Comparison of ENCODE assay signal across 25 mouse cellular contexts in genomic region chr4:94407503-94407902, GRCm38 (mm10).
DNase-seq lines count a peak whose midpoint lies in the region; ATAC-seq and TF ChIP-seq lines count a peak whose summit lies in the region.
"Had no signal": no experiment of that assay in that cellular context is flagged by ENCODE, and none has a peak within 500 bp of the region (broad histone marks: within the 10 kb centered on the region; RNA-seq: fewer than 3 reads in every experiment).

No protein-coding gene starts in this region.

- no peaks in the 10 kb centered on the region for H3K79me2 ChIP-seq in heart, adult 2 months (replicated peaks; ENCODE audit: control insufficient read depth, insufficient read depth, low read length)

- H3K9me3 ChIP-seq in forebrain, postnatal 0 days (ENCODE audit: low read length) = no peaks in the 10 kb centered on the region
- H3K9me3 ChIP-seq in forebrain, embryonic 11.5 days (ENCODE audit: control insufficient read depth, low read length) = no peaks in the 10 kb centered on the region
- no peaks in the 10 kb centered on the region for H3K9me3 ChIP-seq in hindbrain, embryonic 13.5 days
- no peaks in the 10 kb centered on the region for H3K9me3 ChIP-seq in hindbrain, postnatal 0 days (ENCODE audit: low read length)
- no peaks in the 10 kb centered on the region for H3K9me3 ChIP-seq in midbrain, embryonic 12.5 days
- H3K9me3 ChIP-seq in midbrain, embryonic 10.5 days (replicated peaks) = no peaks in the 10 kb centered on the region
- no peaks in the 10 kb centered on the region for H3K9me3 ChIP-seq in neural tube, embryonic 14.5 days (ENCODE audit: control insufficient read depth, low read length)
- H3K9me3 ChIP-seq: embryonic facial prominence, embryonic 10.5 days; embryonic facial prominence, embryonic 13.5 days; forebrain, embryonic 13.5 days had no signal

- no peaks in the 10 kb centered on the region for H3K27me3 ChIP-seq in forebrain, postnatal 0 days (ENCODE audit: insufficient read depth, low read length)
- H3K27me3 ChIP-seq in forebrain, embryonic 11.5 days (ENCODE audit: control insufficient read depth, insufficient read depth, low read length) = no peaks in the 10 kb centered on the region
- H3K27me3 ChIP-seq in hindbrain, embryonic 13.5 days = no peaks in the 10 kb centered on the region
- no peaks in the 10 kb centered on the region for H3K27me3 ChIP-seq in hindbrain, postnatal 0 days (ENCODE audit: insufficient read depth, low read length)
- H3K27me3 ChIP-seq in midbrain, embryonic 12.5 days = no peaks in the 10 kb centered on the region
- no peaks in the 10 kb centered on the region for H3K27me3 ChIP-seq in midbrain, embryonic 10.5 days (ENCODE audit: low read depth, poor library complexity, severe bottlenecking)
- no peaks in the 10 kb centered on the region for H3K27me3 ChIP-seq in neural tube, embryonic 14.5 days (ENCODE audit: control insufficient read depth, insufficient read depth, low read length)
- H3K27me3 ChIP-seq in heart, adult 2 months (ENCODE audit: control insufficient read depth, insufficient read depth, low read length) = no peaks in the 10 kb centered on the region
- H3K27me3 ChIP-seq: embryonic facial prominence, embryonic 13.5 days; forebrain, embryonic 13.5 days had no signal

- 74% methylated on average over 4 of the region's 4 CpGs for WGBS in forebrain, postnatal 0 days
- whole genome bisulfite sequencing in forebrain, embryonic 11.5 days = 90% methylated on average over 4 of the region's 4 CpGs
- 71% methylated on average over 4 of the region's 4 CpGs for WGBS in hindbrain, embryonic 13.5 days
- 69% methylated on average over 4 of the region's 4 CpGs for WGBS in hindbrain, postnatal 0 days
- WGBS in midbrain, embryonic 12.5 days = 83% methylated on average over 4 of the region's 4 CpGs
- WGBS in midbrain, embryonic 10.5 days = 90% methylated on average over 4 of the region's 4 CpGs
- WGBS in neural tube, embryonic 14.5 days = 44% methylated on average over 4 of the region's 4 CpGs
- WGBS in heart, adult 2 months = 77% methylated on average over 4 of the region's 4 CpGs

- no peak for TF ChIP-seq POLR2A in heart, adult 2 months (IDR thresholded peaks at IDR 0.05; ENCODE audit: insufficient read depth, low read depth, low read length)

- no peak for TF ChIP-seq EP300 in heart, adult 2 months (IDR thresholded peaks at IDR 0.05; ENCODE audit: insufficient read depth, low read depth, low read length)

- no peak overlapping the region for H3K27ac ChIP-seq in forebrain, postnatal 0 days (ENCODE audit: low read depth, low read length)
- no peak overlapping the region for H3K27ac ChIP-seq in forebrain, embryonic 11.5 days (ENCODE audit: low read depth, low read length)
- H3K27ac ChIP-seq in hindbrain, embryonic 13.5 days = no peak overlapping the region
- no peak overlapping the region for H3K27ac ChIP-seq in hindbrain, postnatal 0 days
- H3K27ac ChIP-seq in midbrain, embryonic 12.5 days (replicated peaks) = no peak overlapping the region
- H3K27ac ChIP-seq in midbrain, embryonic 10.5 days (replicated peaks) = no peak overlapping the region
- no peak overlapping the region for H3K27ac ChIP-seq in neural tube, embryonic 14.5 days (ENCODE audit: low read depth, low read length)
- no peak overlapping the region for H3K27ac ChIP-seq in heart, adult 2 months
- H3K27ac ChIP-seq: embryonic facial prominence, embryonic 10.5 days; embryonic facial prominence, embryonic 13.5 days; forebrain, embryonic 13.5 days had no signal

- no peak for TF ChIP-seq CTCF in forebrain, postnatal 0 days (IDR thresholded peaks at IDR 0.05; ENCODE audit: low read depth)
- TF ChIP-seq CTCF in hindbrain, postnatal 0 days (IDR thresholded peaks at IDR 0.05; ENCODE audit: low read depth) = no peak
- TF ChIP-seq CTCF in heart, adult 2 months (IDR thresholded peaks at IDR 0.05) = no peak

- H3K4me1 ChIP-seq in forebrain, postnatal 0 days (ENCODE audit: insufficient read depth) = no peaks in the 10 kb centered on the region
- no peaks in the 10 kb centered on the region for H3K4me1 ChIP-seq in forebrain, embryonic 11.5 days (replicated peaks; ENCODE audit: control insufficient read depth, insufficient read depth, low read length)
- peaks cover 7% of the 10 kb centered on the region; the same call in 1 of the 2 replicates for H3K4me1 ChIP-seq in hindbrain, embryonic 13.5 days (replicated peaks)
- no peaks in the 10 kb centered on the region for H3K4me1 ChIP-seq in hindbrain, postnatal 0 days (ENCODE audit: insufficient read depth, low read length)
- H3K4me1 ChIP-seq in midbrain, embryonic 12.5 days = no peaks in the 10 kb centered on the region
- peaks cover 8% of the 10 kb centered on the region; the same call in 1 of the 2 replicates for H3K4me1 ChIP-seq in midbrain, embryonic 10.5 days
- no peaks in the 10 kb centered on the region for H3K4me1 ChIP-seq in neural tube, embryonic 14.5 days (ENCODE audit: control insufficient read depth, insufficient read depth, low read length)
- H3K4me1 ChIP-seq in heart, adult 2 months (ENCODE audit: control insufficient read depth, insufficient read depth, low read length) = no peaks in the 10 kb centered on the region
- H3K4me1 ChIP-seq: embryonic facial prominence, embryonic 10.5 days; embryonic facial prominence, embryonic 13.5 days; forebrain, embryonic 13.5 days had no signal

- peak; percentile 10 for DNase-seq in forebrain, postnatal 0 days
- no peak for DNase-seq in forebrain, embryonic 11.5 days (ENCODE audit: low spot score)
- no peak for DNase-seq in hindbrain, postnatal 0 days (ENCODE audit: low spot score)
- no peak for DNase-seq in midbrain, embryonic 10.5 days (ENCODE audit: low spot score)
- no peak for DNase-seq in heart, adult 2 months
- DNase-seq: adrenal gland, adult 8-10 months; adrenal gland, postnatal 25 days; cerebellum, adult 18-20 months; cerebellum, adult 9-10 months; cerebellum, postnatal 25 days; gastrocnemius, postnatal 10 days; gastrocnemius, postnatal 36 days; kidney, adult 18-20 months had no signal

- H3K36me3 ChIP-seq in forebrain, postnatal 0 days (ENCODE audit: insufficient read depth) = no peaks in the 10 kb centered on the region
- no peaks in the 10 kb centered on the region for H3K36me3 ChIP-seq in forebrain, embryonic 11.5 days (ENCODE audit: control insufficient read depth, insufficient read depth, low read length)
- H3K36me3 ChIP-seq in hindbrain, embryonic 13.5 days = no peaks in the 10 kb centered on the region
- H3K36me3 ChIP-seq in hindbrain, postnatal 0 days (ENCODE audit: insufficient read depth, low read length) = no peaks in the 10 kb centered on the region
- H3K36me3 ChIP-seq in midbrain, embryonic 12.5 days = no peaks in the 10 kb centered on the region
- H3K36me3 ChIP-seq in midbrain, embryonic 10.5 days = no peaks in the 10 kb centered on the region
- no peaks in the 10 kb centered on the region for H3K36me3 ChIP-seq in neural tube, embryonic 14.5 days (ENCODE audit: control insufficient read depth, insufficient read depth, low read length)
- H3K36me3 ChIP-seq in heart, adult 2 months (ENCODE audit: control insufficient read depth, insufficient read depth, low read length) = no peaks in the 10 kb centered on the region
- H3K36me3 ChIP-seq: embryonic facial prominence, embryonic 10.5 days; embryonic facial prominence, embryonic 13.5 days had no signal

- peak; percentile 62 for ATAC-seq in forebrain, postnatal 0 days
- no peak for ATAC-seq in forebrain, embryonic 11.5 days (replicated peaks; ENCODE audit: low FRiP score)
- ATAC-seq in hindbrain, embryonic 13.5 days (ENCODE audit: low FRiP score) = peak; percentile 52; the same call in 1 of the 2 replicates
- ATAC-seq in hindbrain, postnatal 0 days = no peak
- 0 out of 2 replicates have a peak, but pooled peaks have one; percentile 27 for ATAC-seq in midbrain, embryonic 12.5 days (ENCODE audit: low FRiP score, low read depth)
- ATAC-seq in neural tube, embryonic 14.5 days (ENCODE audit: low read depth) = peak; percentile 41; the same call in 1 of the 2 replicates
- ATAC-seq: activated CD4-positive, CD25-positive, alpha-beta regulatory T cell, adult 4 months; forebrain, embryonic 16.5 days; inflammation-experienced regulatory T-cells, adult 6 months; intestine, embryonic 16.5 days had no signal

- H3K4me2 ChIP-seq in forebrain, postnatal 0 days (ENCODE audit: low read depth) = no peak overlapping the region
- no peak overlapping the region for H3K4me2 ChIP-seq in forebrain, embryonic 11.5 days (ENCODE audit: low read depth, low read length, severe bottlenecking)
- no peak overlapping the region for H3K4me2 ChIP-seq in hindbrain, embryonic 13.5 days
- no peak overlapping the region for H3K4me2 ChIP-seq in hindbrain, postnatal 0 days (ENCODE audit: low read depth, low read length)
- no peak overlapping the region for H3K4me2 ChIP-seq in midbrain, embryonic 12.5 days (replicated peaks)
- no peak overlapping the region for H3K4me2 ChIP-seq in neural tube, embryonic 14.5 days (ENCODE audit: low read depth, low read length)
- H3K4me2 ChIP-seq: embryonic facial prominence, embryonic 13.5 days; forebrain, embryonic 13.5 days; heart, embryonic 11.5 days had no signal

- H3K9ac ChIP-seq in forebrain, postnatal 0 days = no peak overlapping the region
- no peak overlapping the region for H3K9ac ChIP-seq in forebrain, embryonic 11.5 days (ENCODE audit: low read length)
- no peak overlapping the region for H3K9ac ChIP-seq in hindbrain, embryonic 13.5 days
- no peak overlapping the region for H3K9ac ChIP-seq in hindbrain, postnatal 0 days (replicated peaks; ENCODE audit: low read length)
- no peak overlapping the region for H3K9ac ChIP-seq in midbrain, embryonic 12.5 days (replicated peaks)
- H3K9ac ChIP-seq in neural tube, embryonic 14.5 days (replicated peaks; ENCODE audit: low read depth, low read length) = no peak overlapping the region
- no peak overlapping the region for H3K9ac ChIP-seq in heart, adult 2 months (ENCODE audit: low read depth, low read length)
- H3K9ac ChIP-seq: embryonic facial prominence, embryonic 13.5 days; forebrain, embryonic 13.5 days had no signal

- H3K4me3 ChIP-seq in forebrain, postnatal 0 days (ENCODE audit: low read depth, low read length) = no peak overlapping the region
- H3K4me3 ChIP-seq in forebrain, embryonic 11.5 days (ENCODE audit: low read depth, low read length) = no peak overlapping the region
- no peak overlapping the region for H3K4me3 ChIP-seq in hindbrain, embryonic 13.5 days
- no peak overlapping the region for H3K4me3 ChIP-seq in hindbrain, postnatal 0 days (ENCODE audit: low read length)
- no peak overlapping the region for H3K4me3 ChIP-seq in midbrain, embryonic 12.5 days
- H3K4me3 ChIP-seq in midbrain, embryonic 10.5 days = no peak overlapping the region
- no peak overlapping the region for H3K4me3 ChIP-seq in neural tube, embryonic 14.5 days (ENCODE audit: low read depth, low read length)
- H3K4me3 ChIP-seq in heart, adult 2 months = no peak overlapping the region
- H3K4me3 ChIP-seq: embryonic facial prominence, embryonic 10.5 days; embryonic facial prominence, embryonic 13.5 days; erythroblast, embryonic 14.5 days; forebrain, embryonic 13.5 days had no signal

- intact Hi-C loops in heart, adult 2 months (cut with DNase I) = no loop called here

Comparison
In these comparisons a context has a peak if more than half of its experiments do, and no peak if none do; other contexts are left out.
1. ATAC-seq: peak in forebrain, postnatal 0 days (single experiment), hindbrain, embryonic 13.5 days (single experiment), midbrain, embryonic 12.5 days (single experiment) and neural tube, embryonic 14.5 days (single experiment); none in forebrain, embryonic 11.5 days (single experiment) and hindbrain, postnatal 0 days (single experiment).